Comparison of ENCODE assay signal across 8 mouse cellular contexts in genomic region chr1:143702141-143702740, GRCm38 (mm10). TPM values are rescaled to one million over a fixed set of nuclear protein-coding genes. Genes with fewer than 3 reads are reported as not detected.
DNase-seq lines count a peak whose midpoint lies in the region; ATAC-seq and TF ChIP-seq lines count a peak whose summit lies in the region.

No protein-coding gene starts in this region.

- H3K27me3 ChIP-seq in cerebellum, adult 2 months (ENCODE audit: control insufficient read depth, insufficient read depth, low read length) = no peaks in the 10 kb centered on the region
- no peaks in the 10 kb centered on the region for H3K27me3 ChIP-seq in midbrain, embryonic 10.5 days (ENCODE audit: low read depth, poor library complexity, severe bottlenecking)

- WGBS in cerebellum, adult 2 months = under 1% methylated on average over 40 of the region's 48 CpGs
- WGBS in midbrain, embryonic 10.5 days = under 1% methylated on average over 45 of the region's 48 CpGs

- peak; percentile 24 for ATAC-seq in CD4-positive, CD25-positive, alpha-beta regulatory T cell, adult 4 months

- no peaks in the 10 kb centered on the region for H3K4me1 ChIP-seq in cerebellum, adult 2 months (ENCODE audit: control insufficient read depth, insufficient read depth, low read length)
- H3K4me1 ChIP-seq in midbrain, embryonic 10.5 days = peaks cover 20% of the 10 kb centered on the region

- H3K4me3 ChIP-seq in cerebellum, adult 2 months (replicated peaks; ENCODE audit: insufficient read depth, low read depth, low read length) = peak overlapping the region; percentile 92
- peak overlapping the region; percentile 84 for H3K4me3 ChIP-seq in midbrain, embryonic 10.5 days

- DNase-seq in gastrocnemius, adult 18-20 months (ENCODE audit: low spot score) = peak; percentile 46
- DNase-seq in gastrocnemius, postnatal 25 days = no peak
- DNase-seq in cerebellum, adult 2 months = peak in 1 of 2 experiments; percentile 69
- peak; percentile 8 for DNase-seq in gastrocnemius, postnatal 14 days
- peak; percentile 47 for DNase-seq in kidney, postnatal 14 days
- no peak for DNase-seq in midbrain, embryonic 10.5 days (ENCODE audit: low spot score)
- no peak for DNase-seq in thymus, postnatal 10 days (ENCODE audit: low spot score in 2 of 2)

- TF ChIP-seq CTCF in cerebellum, adult 2 months (IDR thresholded peaks at IDR 0.05; ENCODE audit: borderline replicate concordance, insufficient read depth, low read depth, low read length) = no peak

- H3K9me3 ChIP-seq in midbrain, embryonic 10.5 days (replicated peaks) = no peaks in the 10 kb centered on the region

- intact Hi-C loops in gastrocnemius, postnatal 14 days (cut with DNase I; ENCODE audit: low total_unique reads) = loop anchor here (5.0 kb wide), 1 partner anchor 35 kb away; no protein-coding TSS in a partner anchor

- peak overlapping the region; percentile 73 for H3K27ac ChIP-seq in cerebellum, adult 2 months (ENCODE audit: insufficient read depth, low read length)
- H3K27ac ChIP-seq in midbrain, embryonic 10.5 days (replicated peaks) = peak overlapping the region; percentile 98

- peaks cover 18% of the 10 kb centered on the region for H3K36me3 ChIP-seq in midbrain, embryonic 10.5 days

- TF ChIP-seq POLR2A in cerebellum, adult 2 months (IDR thresholded peaks at IDR 0.05; ENCODE audit: borderline replicate concordance, insufficient read depth, low read length) = no peak

RNA-seq across cellular contexts. Expression of gene Cdc73, which starts 0.5 kb away (rescaled TPM):
- total RNA-seq in gastrocnemius, adult 18-20 months (2021) = 10 to 100 TPM; 47.1 to 54.6 TPM
- total RNA-seq in gastrocnemius, postnatal 25 days (2021) = 10 to 100 TPM; 36.0 to 36.6 TPM
- 10 to 100 TPM; 15.5 to 21.5 TPM for polyA plus RNA-seq in CD4-positive, CD25-positive, alpha-beta regulatory T cell, adult 4 months (2017; shearing (Covaris generic))
- 13.0 and 14.3 TPM in 2 replicates for polyA plus RNA-seq in cerebellum, adult 2 months (2012; rRNA removed)
- 10 to 100 TPM; 46.0 to 49.2 TPM for total RNA-seq in gastrocnemius, postnatal 14 days (2021)
- polyA plus RNA-seq in midbrain, embryonic 10.5 days (2016; fragmentation: Nextera tagmentation; extraction: Ambion mirVana) = 29.3 and 32.3 TPM in 2 replicates

RNA-seq across cellular contexts. Expression of gene Glrx2, which starts 13.9 kb away (rescaled TPM):
- 10 to 100 TPM; 69.4 to 77.9 TPM for total RNA-seq in gastrocnemius, adult 18-20 months (2021)
- 10 to 100 TPM; 73.2 to 79.5 TPM for total RNA-seq in gastrocnemius, postnatal 25 days (2021)
- polyA plus RNA-seq in CD4-positive, CD25-positive, alpha-beta regulatory T cell, adult 4 months (2017; shearing (Covaris generic)) = 10 to 100 TPM; 34.4 to 42.8 TPM
- polyA plus RNA-seq in cerebellum, adult 2 months (2012; rRNA removed) = 81.6 and 82.1 TPM in 2 replicates
- 10 to 100 TPM; 70.1 to 76.4 TPM for total RNA-seq in gastrocnemius, postnatal 14 days (2021)
- 71.4 and 72.5 TPM in 2 replicates for polyA plus RNA-seq in midbrain, embryonic 10.5 days (2016; fragmentation: Nextera tagmentation; extraction: Ambion mirVana)

Comparison
In these comparisons a context has a peak if more than half of its experiments do, and no peak if none do; other contexts are left out.
1. DNase-seq: peak in gastrocnemius, adult 18-20 months (single experiment), gastrocnemius, postnatal 14 days (single experiment) and kidney, postnatal 14 days (single experiment); none in gastrocnemius, postnatal 25 days (single experiment), midbrain, embryonic 10.5 days (single experiment) and thymus, postnatal 10 days (0 of 2).